Mouse (Mus musculus): ENCODE measurements around the gene Fahd1. TPM values are rescaled to one million over a fixed set of nuclear protein-coding genes. Genes with fewer than 3 reads are reported as not detected.
A peak's percentile ranks its signal among the peaks of the same experiment; 100 is the strongest.

Fahd1 gene
- polyA plus RNA-seq, 1 experiment from 2014 or later: 26.0 TPM

- no peak overlapping the region for H3K4me2 ChIP-seq
- no peak overlapping the region for H3K27ac ChIP-seq (replicated peaks)
- WGBS: 93% methylated on average over 13 of the region's 13 CpGs
- H3K36me3 ChIP-seq: peaks cover 65% of the 10 kb centered on the region
- no peak for ATAC-seq (ENCODE audit: low FRiP score)
- no peaks in the 10 kb centered on the region for H3K9me3 ChIP-seq (replicated peaks)
- H3K27me3 ChIP-seq (replicated peaks): no peaks in the 10 kb centered on the region; the same call in 1 of the 2 replicates
- H3K4me3 ChIP-seq (replicated peaks): no peak overlapping the region
- H3K4me1 ChIP-seq: peaks cover 5% of the 10 kb centered on the region
- no peak overlapping the region for H3K9ac ChIP-seq (replicated peaks)
These were observed 6.4 kb upstream of the Fahd1 start for GRCm38 (mm10) chr17:24856589-24856988.

GRCm38 (mm10) chr17:24855838-24856464 is 5.8 kb upstream of the Fahd1 start:
- 76% methylated on average over 3 of the region's 3 CpGs for WGBS
- no peak overlapping the region for H3K4me3 ChIP-seq (replicated peaks)
- H3K27ac ChIP-seq (replicated peaks): no peak overlapping the region
- peaks cover 12% of the 10 kb centered on the region for H3K4me1 ChIP-seq
- no peak overlapping the region for H3K4me2 ChIP-seq
- H3K36me3 ChIP-seq: peaks cover 59% of the 10 kb centered on the region
- H3K9ac ChIP-seq (replicated peaks): no peak overlapping the region
- no peak for ATAC-seq (ENCODE audit: low FRiP score)
- no peaks in the 10 kb centered on the region; the same call in 1 of the 2 replicates for H3K27me3 ChIP-seq (replicated peaks)
- H3K9me3 ChIP-seq (replicated peaks): no peaks in the 10 kb centered on the region

- Histone ChIP-seq H3K27ac (replicated peaks) (no peak overlapping the region), H3K36me3 (peaks cover 23% of the 10 kb centered on the region), H3K4me2 (peak overlapping the region; percentile 93), H3K9me3 (replicated peaks) (no peaks in the 10 kb centered on the region), H3K9ac (replicated peaks) (peak overlapping the region; percentile 70), H3K4me3 (replicated peaks) (peak overlapping the region; percentile 98), H3K4me1 (peaks cover 23% of the 10 kb centered on the region), H3K27me3 (replicated peaks) (no peaks in the 10 kb centered on the region; the same call in 1 of the 2 replicates)
- WGBS: 85% methylated on average over 10 of the region's 10 CpGs
- ATAC-seq (ENCODE audit: low FRiP score): no peak
These were observed 1.4 kb upstream of the Fahd1 start for GRCm38 (mm10) chr17:24851381-24852125.

GRCm38 (mm10) chr17:24850773-24851127 is 586 bp upstream of the Fahd1 start:
- peaks cover 23% of the 10 kb centered on the region for H3K4me1 ChIP-seq
- peaks cover 15% of the 10 kb centered on the region for H3K36me3 ChIP-seq
- peak overlapping the region; percentile 93 for H3K4me2 ChIP-seq
- peak overlapping the region; percentile 98 for H3K27ac ChIP-seq (replicated peaks)
- peak overlapping the region; percentile 98 for H3K4me3 ChIP-seq (replicated peaks)
- no peaks in the 10 kb centered on the region for H3K9me3 ChIP-seq (replicated peaks)
- no peak for ATAC-seq (ENCODE audit: low FRiP score)
- no peaks in the 10 kb centered on the region; the same call in 1 of the 2 replicates for H3K27me3 ChIP-seq (replicated peaks)
- peak overlapping the region; percentile 70 for H3K9ac ChIP-seq (replicated peaks)
- WGBS: 2% methylated on average over 20 of the region's 20 CpGs

- no peaks in the 10 kb centered on the region for H3K9me3 ChIP-seq (replicated peaks)
- ATAC-seq (ENCODE audit: low FRiP score): peak; percentile 79
- H3K36me3 ChIP-seq: peaks cover 9% of the 10 kb centered on the region
- H3K4me3 ChIP-seq (replicated peaks): peak overlapping the region; percentile 98
- peak overlapping the region; percentile 77 for H3K9ac ChIP-seq (replicated peaks)
- H3K4me2 ChIP-seq: peak overlapping the region; percentile 93
- 0% methylated on average over 21 of the region's 21 CpGs for WGBS
- peaks cover 23% of the 10 kb centered on the region for H3K4me1 ChIP-seq
- peak overlapping the region; percentile 98 for H3K27ac ChIP-seq (replicated peaks)
- H3K27me3 ChIP-seq (replicated peaks): no peaks in the 10 kb centered on the region; the same call in 1 of the 2 replicates
These were observed 465 bp downstream of the Fahd1 start for GRCm38 (mm10) chr17:24849733-24850064.

- Histone ChIP-seq H3K27ac (replicated peaks) (no peak overlapping the region), H3K36me3 (peaks cover 5% of the 10 kb centered on the region), H3K4me3 (replicated peaks) (peak overlapping the region; percentile 12; the same call in 1 of the 2 replicates), H3K9ac (replicated peaks) (no peak overlapping the region), H3K27me3 (replicated peaks) (peaks cover 5% of the 10 kb centered on the region; the same call in 1 of the 2 replicates), H3K9me3 (replicated peaks) (no peaks in the 10 kb centered on the region), H3K4me2 (peak overlapping the region; percentile 93), H3K4me1 (peaks cover 23% of the 10 kb centered on the region)
- no peak for ATAC-seq (ENCODE audit: low FRiP score)
These were observed 1.5 kb downstream of the Fahd1 start for GRCm38 (mm10) chr17:24848600-24849031.

- Histone ChIP-seq H3K9ac (replicated peaks) (no peak overlapping the region), H3K4me2 (no peak overlapping the region), H3K4me3 (replicated peaks) (no peak overlapping the region), H3K27ac (replicated peaks) (no peak overlapping the region), H3K27me3 (replicated peaks) (peaks cover 11% of the 10 kb centered on the region), H3K4me1 (peaks cover 23% of the 10 kb centered on the region), H3K9me3 (replicated peaks) (no peaks in the 10 kb centered on the region), H3K36me3 (no peaks in the 10 kb centered on the region)
- ATAC-seq (ENCODE audit: low FRiP score): no peak
- 100% methylated on average over 1 of the region's 1 CpGs for WGBS
These were observed 2.8 kb downstream of the Fahd1 start for GRCm38 (mm10) chr17:24847386-24847785.

GRCm38 (mm10) chr17:24844525-24844924 is 5.6 kb downstream of the Fahd1 start:
- ATAC-seq (ENCODE audit: low FRiP score): no peak
- H3K4me1 ChIP-seq: peaks cover 10% of the 10 kb centered on the region
- no peak overlapping the region for H3K9ac ChIP-seq (replicated peaks)
- no peak overlapping the region for H3K4me2 ChIP-seq
- no peaks in the 10 kb centered on the region for H3K36me3 ChIP-seq
- H3K27me3 ChIP-seq (replicated peaks): peaks cover 27% of the 10 kb centered on the region
- no peak overlapping the region for H3K27ac ChIP-seq (replicated peaks)
- H3K4me3 ChIP-seq (replicated peaks): no peak overlapping the region
- no peaks in the 10 kb centered on the region for H3K9me3 ChIP-seq (replicated peaks)
- WGBS: 40% methylated on average over 9 of the region's 9 CpGs

- Histone ChIP-seq H3K9me3 (replicated peaks) (no peaks in the 10 kb centered on the region), H3K27me3 (replicated peaks) (peaks cover 27% of the 10 kb centered on the region), H3K27ac (replicated peaks) (no peak overlapping the region), H3K36me3 (no peaks in the 10 kb centered on the region), H3K9ac (replicated peaks) (no peak overlapping the region), H3K4me1 (no peaks in the 10 kb centered on the region), H3K4me2 (no peak overlapping the region), H3K4me3 (replicated peaks) (no peak overlapping the region)
- WGBS: 64% methylated on average over 2 of the region's 2 CpGs
- no peak for ATAC-seq (ENCODE audit: low FRiP score)
These were observed 7.5 kb downstream of the Fahd1 start for GRCm38 (mm10) chr17:24842631-24843030.

- H3K4me2 ChIP-seq: no peak overlapping the region
- no peak overlapping the region for H3K9ac ChIP-seq (replicated peaks)
- H3K9me3 ChIP-seq (replicated peaks): no peaks in the 10 kb centered on the region
- H3K27ac ChIP-seq (replicated peaks): no peak overlapping the region
- ATAC-seq (ENCODE audit: low FRiP score): no peak
- H3K36me3 ChIP-seq: no peaks in the 10 kb centered on the region
- 54% methylated on average over 4 of the region's 4 CpGs for WGBS
- no peaks in the 10 kb centered on the region for H3K4me1 ChIP-seq
- no peak overlapping the region for H3K4me3 ChIP-seq (replicated peaks)
- H3K27me3 ChIP-seq (replicated peaks): peaks cover 33% of the 10 kb centered on the region
These were observed 9.0 kb downstream of the Fahd1 start for GRCm38 (mm10) chr17:24841133-24841532.

GRCm38 (mm10) chr17:24840341-24840740 is 9.8 kb downstream of the Fahd1 start:
- no peak overlapping the region for H3K4me3 ChIP-seq (replicated peaks)
- no peaks in the 10 kb centered on the region for H3K36me3 ChIP-seq
- H3K4me1 ChIP-seq: no peaks in the 10 kb centered on the region
- no peak overlapping the region for H3K9ac ChIP-seq (replicated peaks)
- H3K4me2 ChIP-seq: no peak overlapping the region
- WGBS: 69% methylated on average over 5 of the region's 5 CpGs
- ATAC-seq (ENCODE audit: low FRiP score): no peak
- H3K9me3 ChIP-seq (replicated peaks): no peaks in the 10 kb centered on the region
- no peak overlapping the region for H3K27ac ChIP-seq (replicated peaks)
- H3K27me3 ChIP-seq (replicated peaks): peaks cover 36% of the 10 kb centered on the region

GRCm38 (mm10) chr17:24839842-24840241 is 10.3 kb downstream of the Fahd1 start, which contains the start of gene Hagh:
Gene Hagh (plus strand): TSS chr17:24840143.
- no peak within 1 kb of the TSS for H3K27ac ChIP-seq (replicated peaks)
- peaks cover 36% of the 10 kb centered on the region for H3K27me3 ChIP-seq (replicated peaks)
- ATAC-seq (ENCODE audit: low FRiP score): no peak
- H3K4me2 ChIP-seq: no peak within 1 kb of the TSS
- H3K36me3 ChIP-seq: no peaks in the 10 kb centered on the region
- 72% methylated on average over 8 of the region's 8 CpGs for WGBS
- H3K4me1 ChIP-seq: no peaks in the 10 kb centered on the region
- H3K4me3 ChIP-seq (replicated peaks): no peak within 1 kb of the TSS
- H3K9ac ChIP-seq (replicated peaks): no peak within 1 kb of the TSS
- H3K9me3 ChIP-seq (replicated peaks): no peaks in the 10 kb centered on the region
